In the genomic region with DNA sequence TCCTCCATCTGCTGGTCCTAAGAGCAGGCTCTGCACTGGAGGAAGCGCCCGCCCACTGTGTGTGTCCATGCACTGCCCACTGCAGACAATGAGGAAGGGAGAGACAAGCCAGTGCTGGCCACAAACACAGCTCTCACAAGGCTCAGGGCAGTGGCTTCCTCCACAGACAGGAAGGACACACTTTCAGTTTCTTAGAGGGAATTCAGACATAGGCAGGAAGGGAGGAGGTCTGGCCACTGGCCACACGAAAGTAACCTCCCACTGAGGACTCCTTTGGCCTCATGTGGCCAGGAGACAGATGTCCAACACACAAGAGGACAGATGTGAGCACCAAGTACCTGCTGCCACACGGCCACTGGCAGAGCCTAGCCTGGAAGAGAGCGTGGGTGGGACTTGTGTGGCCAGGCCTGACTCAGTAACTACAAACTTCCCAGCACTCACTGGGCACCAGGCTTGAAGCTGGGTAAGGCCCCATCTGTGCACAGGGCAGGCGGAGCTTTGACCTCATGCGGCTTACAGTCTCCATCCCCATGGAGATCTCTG, we compare ENCODE assay signal across 8 mouse cellular contexts. TPM values are rescaled to one million over a fixed set of nuclear protein-coding genes. Genes with fewer than 3 reads are reported as not detected.
A peak's percentile ranks its signal among the peaks of the same experiment; 100 is the strongest.
DNase-seq lines count a peak whose midpoint lies in the region; ATAC-seq and TF ChIP-seq lines count a peak whose summit lies in the region.

No protein-coding gene starts in this region.

- H3K4me1 ChIP-seq in embryonic facial prominence, embryonic 11.5 days (ENCODE audit: control insufficient read depth, insufficient read depth, low read length), result peaks cover 6% of the 10 kb centered on the region
- peaks cover 28% of the 10 kb centered on the region for H3K4me1 ChIP-seq in lung, embryonic 16.5 days (replicated peaks; ENCODE audit: control insufficient read depth, insufficient read depth, low read length)
- peaks cover 7% of the 10 kb centered on the region; the same call in 1 of the 2 replicates for H3K4me1 ChIP-seq in midbrain, embryonic 14.5 days (ENCODE audit: control insufficient read depth, insufficient read depth, low read length)

- no peak for ATAC-seq in embryonic facial prominence, embryonic 11.5 days (replicated peaks; ENCODE audit: insufficient number of reproducible peaks, low FRiP score, low TSS enrichment, low read depth)
- ATAC-seq in lung, embryonic 16.5 days (ENCODE audit: low read depth), result peak; percentile 78
- ATAC-seq in midbrain, embryonic 14.5 days (ENCODE audit: low FRiP score, low TSS enrichment), result no peak

- H3K36me3 ChIP-seq in embryonic facial prominence, embryonic 11.5 days (replicated peaks; ENCODE audit: control insufficient read depth, insufficient read depth, low read depth, low read length), result no peaks in the 10 kb centered on the region
- peaks cover 9% of the 10 kb centered on the region for H3K36me3 ChIP-seq in lung, embryonic 16.5 days (ENCODE audit: control insufficient read depth, insufficient read depth, low read length)
- no peaks in the 10 kb centered on the region for H3K36me3 ChIP-seq in midbrain, embryonic 14.5 days (ENCODE audit: control insufficient read depth, insufficient read depth, low read length)

- no peaks in the 10 kb centered on the region for H3K27me3 ChIP-seq in embryonic facial prominence, embryonic 11.5 days (ENCODE audit: control insufficient read depth, insufficient read depth, low read length)
- no peaks in the 10 kb centered on the region for H3K27me3 ChIP-seq in lung, embryonic 16.5 days (ENCODE audit: control insufficient read depth, insufficient read depth, low read depth, low read length)
- no peaks in the 10 kb centered on the region for H3K27me3 ChIP-seq in midbrain, embryonic 14.5 days (ENCODE audit: control insufficient read depth, insufficient read depth, low read length)

- intact Hi-C loops in left cerebral cortex, postnatal 14 days (cut with DNase I), result no loop called here
- intact Hi-C loops in left cerebral cortex, adult 2 months (cut with DNase I), result no loop called here

- 62% methylated on average over 7 of the region's 7 CpGs for WGBS in embryonic facial prominence, embryonic 11.5 days
- 43% methylated on average over 7 of the region's 7 CpGs for WGBS in lung, embryonic 16.5 days
- 72% methylated on average over 7 of the region's 7 CpGs for WGBS in midbrain, embryonic 14.5 days

- H3K9me3 ChIP-seq in embryonic facial prominence, embryonic 11.5 days (replicated peaks; ENCODE audit: control insufficient read depth, low read length), result no peaks in the 10 kb centered on the region
- no peaks in the 10 kb centered on the region for H3K9me3 ChIP-seq in lung, embryonic 16.5 days (ENCODE audit: control insufficient read depth, low read length)
- H3K9me3 ChIP-seq in midbrain, embryonic 14.5 days (ENCODE audit: control insufficient read depth, low read length), result no peaks in the 10 kb centered on the region

- peak; percentile 30 to 43 for DNase-seq in left cerebral cortex, postnatal 14 days (ENCODE audit: low spot score in 2 of 2)
- DNase-seq in left cerebral cortex, adult 2 months (ENCODE audit: extremely low spot score in 1 of 2, low spot score in 2 of 2), result no peak
- DNase-seq in embryonic facial prominence, embryonic 11.5 days (ENCODE audit: low spot score), result no peak
- peak; percentile 90 for DNase-seq in kidney, adult 9 months
- DNase-seq in thymus, adult 18-20 months, result no peak
- no peak for DNase-seq in frontal cortex, adult 2 months (ENCODE audit: extremely low spot score in 1 of 2, low spot score in 1 of 2)
- DNase-seq in midbrain, embryonic 14.5 days, result no peak

- H3K9ac ChIP-seq in embryonic facial prominence, embryonic 11.5 days (replicated peaks; ENCODE audit: low read length), result no peak overlapping the region
- peak overlapping the region; percentile 5 for H3K9ac ChIP-seq in lung, embryonic 16.5 days (ENCODE audit: low read length)
- H3K9ac ChIP-seq in midbrain, embryonic 14.5 days (replicated peaks; ENCODE audit: low read length), result no peak overlapping the region

- H3K4me3 ChIP-seq in left cerebral cortex, adult 2 months, result no peak overlapping the region
- H3K4me3 ChIP-seq in embryonic facial prominence, embryonic 11.5 days (ENCODE audit: low read depth, low read length), result no peak overlapping the region
- no peak overlapping the region for H3K4me3 ChIP-seq in lung, embryonic 16.5 days (ENCODE audit: low read length)
- H3K4me3 ChIP-seq in midbrain, embryonic 14.5 days (replicated peaks; ENCODE audit: low read depth, low read length), result no peak overlapping the region

- no peak overlapping the region for H3K4me2 ChIP-seq in embryonic facial prominence, embryonic 11.5 days (ENCODE audit: low read depth, low read length)
- peak overlapping the region; percentile 27; the same call in 1 of the 2 replicates for H3K4me2 ChIP-seq in lung, embryonic 16.5 days (ENCODE audit: low read depth, low read length)
- no peak overlapping the region for H3K4me2 ChIP-seq in midbrain, embryonic 14.5 days (ENCODE audit: low read length)

- no peak overlapping the region for H3K27ac ChIP-seq in left cerebral cortex, adult 2 months
- peak overlapping the region; percentile 1; the same call in 1 of the 2 replicates for H3K27ac ChIP-seq in embryonic facial prominence, embryonic 11.5 days (replicated peaks; ENCODE audit: low read depth, low read length)
- peak overlapping the region; percentile 78 for H3K27ac ChIP-seq in lung, embryonic 16.5 days (ENCODE audit: low read length)
- H3K27ac ChIP-seq in midbrain, embryonic 14.5 days (replicated peaks; ENCODE audit: low read depth, low read length), result no peak overlapping the region

- no peak for TF ChIP-seq CTCF in left cerebral cortex, adult 2 months (IDR thresholded peaks at IDR 0.05)

RNA-seq across cellular contexts. Expression of a gene that starts 44.1 kb away (rescaled TPM):
- total RNA-seq in left cerebral cortex, postnatal 14 days (2021), result 100 to 1,000 TPM; 110 to 111 TPM
- 100 to 1,000 TPM; 115 to 122 TPM for total RNA-seq in left cerebral cortex, adult 2 months (2021)
- 72.1 and 78.6 TPM in 2 replicates for polyA plus RNA-seq in embryonic facial prominence, embryonic 11.5 days (2014; fragmentation: Nextera tagmentation; extraction: Ambion mirVana)
- 69.4 and 75.7 TPM in 2 replicates for polyA plus RNA-seq in lung, embryonic 16.5 days (2015; fragmentation: Nextera tagmentation; extraction: Ambion mirVana)
- 89.2 and 91.7 TPM in 2 replicates for polyA plus RNA-seq in frontal cortex, adult 2 months (2012; rRNA removed)
- polyA plus RNA-seq in midbrain, embryonic 14.5 days (2014; fragmentation: Nextera tagmentation; extraction: Ambion mirVana), result 79.5 and 83.4 TPM in 2 replicates

Comparison
In these comparisons a context has a peak if more than half of its experiments do, and no peak if none do; other contexts are left out.
1. DNase-seq: peak in left cerebral cortex, postnatal 14 days (2 of 2) and kidney, adult 9 months (single experiment); none in left cerebral cortex, adult 2 months (0 of 2), embryonic facial prominence, embryonic 11.5 days (single experiment), thymus, adult 18-20 months (0 of 2), frontal cortex, adult 2 months (0 of 2) and midbrain, embryonic 14.5 days (single experiment).
2. H3K27ac ChIP-seq: peak in embryonic facial prominence, embryonic 11.5 days (single experiment) and lung, embryonic 16.5 days (single experiment); none in left cerebral cortex, adult 2 months (single experiment) and midbrain, embryonic 14.5 days (single experiment).